Mouse (Mus musculus) lung, adult 2 months (tissue): ENCODE measurements at regions not wholly inside any gene's neighbourhood (a gene's known extent, or its start where the extent isn't known, plus 50 kb on each side); places are given as distances from the start of the nearest gene placed in this dataset.

Experiments
- CTCF ChIP-seq: fragments of 200-500 bp; IDR thresholded peaks from 2 replicates; pipeline ENCODE4 v1.5.1; 2011; ENCODE audit warnings: mild to moderate bottlenecking, low read length, control low read depth; ENCODE audit not compliant: insufficient read depth
- POLR2A ChIP-seq: fragments of 200-500 bp; IDR thresholded peaks from 2 replicates; pipeline ENCODE4 v1.6.1; 2011; ENCODE audit warnings: low read depth, mild to moderate bottlenecking, control low read depth, low read length, borderline replicate concordance; ENCODE audit errors: extremely low read depth

GRCm38 (mm10) chr16:24237425-24237824 lies 155.9 kb upstream of the Lpp start:
- TF ChIP-seq POLR2A: no peak
- no peak for TF ChIP-seq CTCF
